Mouse (Mus musculus): ENCODE data around the gene Sgsm3. TPM values are rescaled to one million over a fixed set of nuclear protein-coding genes. Genes with fewer than 3 reads are reported as not detected.

Gene Sgsm3
- total and polyA plus RNA-seq, 2 experiments from 2014 or later, result 67.2 to 78.9 TPM

GRCm38 (mm10) chr15:80936686-80937085, 40.9 kb upstream of the Sgsm3 start:
- no peak overlapping the region for H3K4me2 ChIP-seq (ENCODE audit: low read depth)
- no peak for DNase-seq
- no peak for ATAC-seq
- H3K4me3 ChIP-seq (ENCODE audit: low read depth, low read length), result no peak overlapping the region
- no peak for TF ChIP-seq CTCF (IDR thresholded peaks at IDR 0.05; ENCODE audit: low read depth)
- H3K27me3 ChIP-seq (ENCODE audit: insufficient read depth, low read length), result no peaks in the 10 kb centered on the region
- H3K9ac ChIP-seq, result no peak overlapping the region
- no peaks in the 10 kb centered on the region for H3K4me1 ChIP-seq (ENCODE audit: insufficient read depth)
- H3K36me3 ChIP-seq (ENCODE audit: insufficient read depth), result peaks cover 28% of the 10 kb centered on the region
- H3K9me3 ChIP-seq (ENCODE audit: low read length), result no peaks in the 10 kb centered on the region
- WGBS, result 75% methylated on average over 3 of the region's 3 CpGs
- H3K27ac ChIP-seq (ENCODE audit: low read depth, low read length), result no peak overlapping the region

- 79% methylated on average over 4 of the region's 4 CpGs for WGBS
- no peaks in the 10 kb centered on the region for H3K27me3 ChIP-seq (ENCODE audit: insufficient read depth, low read length)
- ATAC-seq (no peak), DNase-seq (no peak)
- no peak for TF ChIP-seq CTCF (IDR thresholded peaks at IDR 0.05; ENCODE audit: low read depth)
- no peaks in the 10 kb centered on the region for H3K4me1 ChIP-seq (ENCODE audit: insufficient read depth)
- H3K27ac ChIP-seq (ENCODE audit: low read depth, low read length), result no peak overlapping the region
- no peak overlapping the region for H3K9ac ChIP-seq
- no peak overlapping the region for H3K4me3 ChIP-seq (ENCODE audit: low read depth, low read length)
- H3K4me2 ChIP-seq (ENCODE audit: low read depth), result no peak overlapping the region
- no peaks in the 10 kb centered on the region for H3K9me3 ChIP-seq (ENCODE audit: low read length)
- peaks cover 19% of the 10 kb centered on the region for H3K36me3 ChIP-seq (ENCODE audit: insufficient read depth)
These were observed 39.0 kb upstream of the Sgsm3 start for GRCm38 (mm10) chr15:80938615-80939014.

GRCm38 (mm10) chr15:80939401-80939800, 38.2 kb upstream of the Sgsm3 start:
- Histone ChIP-seq H3K4me1 (ENCODE audit: insufficient read depth) (no peaks in the 10 kb centered on the region), H3K4me3 (ENCODE audit: low read depth, low read length) (no peak overlapping the region), H3K9me3 (ENCODE audit: low read length) (no peaks in the 10 kb centered on the region), H3K9ac (no peak overlapping the region), H3K27me3 (ENCODE audit: insufficient read depth, low read length) (no peaks in the 10 kb centered on the region), H3K4me2 (ENCODE audit: low read depth) (no peak overlapping the region), H3K36me3 (ENCODE audit: insufficient read depth) (peaks cover 12% of the 10 kb centered on the region; the same call in 1 of the 2 replicates), H3K27ac (ENCODE audit: low read depth, low read length) (no peak overlapping the region)
- WGBS, result 88% methylated on average over 5 of the region's 5 CpGs
- DNase-seq (no peak), ATAC-seq (no peak)
- TF ChIP-seq CTCF (IDR thresholded peaks at IDR 0.05; ENCODE audit: low read depth), result no peak

- no peak overlapping the region for H3K4me3 ChIP-seq (ENCODE audit: low read depth, low read length)
- ATAC-seq, result no peak
These were observed 36.0 kb upstream of the Sgsm3 start for GRCm38 (mm10) chr15:80941468-80942040.

GRCm38 (mm10) chr15:80945851-80946250, 31.7 kb upstream of the Sgsm3 start:
- TF ChIP-seq CTCF (IDR thresholded peaks at IDR 0.05; ENCODE audit: low read depth), result peak; percentile 56
- no peak overlapping the region for H3K4me2 ChIP-seq (ENCODE audit: low read depth)
- H3K4me3 ChIP-seq (ENCODE audit: low read depth, low read length), result no peak overlapping the region
- WGBS, result 65% methylated on average over 3 of the region's 3 CpGs
- DNase-seq (peak; percentile 49), ATAC-seq (no peak)
- no peaks in the 10 kb centered on the region for H3K27me3 ChIP-seq (ENCODE audit: insufficient read depth, low read length)
- no peaks in the 10 kb centered on the region for H3K36me3 ChIP-seq (ENCODE audit: insufficient read depth)
- no peak overlapping the region for H3K9ac ChIP-seq
- H3K27ac ChIP-seq (ENCODE audit: low read depth, low read length), result no peak overlapping the region
- peaks cover 4% of the 10 kb centered on the region; the same call in 1 of the 2 replicates for H3K4me1 ChIP-seq (ENCODE audit: insufficient read depth)
- H3K9me3 ChIP-seq (ENCODE audit: low read length), result no peaks in the 10 kb centered on the region

More at GRCm38 (mm10) chr15:80941468-80942040, 36.0 kb upstream of the Sgsm3 start:
- WGBS, result 79% methylated on average over 6 of the region's 6 CpGs
- Histone ChIP-seq H3K36me3 (ENCODE audit: insufficient read depth) (no peaks in the 10 kb centered on the region), H3K4me1 (ENCODE audit: insufficient read depth) (no peaks in the 10 kb centered on the region), H3K27me3 (ENCODE audit: insufficient read depth, low read length) (no peaks in the 10 kb centered on the region), H3K27ac (ENCODE audit: low read depth, low read length) (no peak overlapping the region), H3K4me2 (ENCODE audit: low read depth) (no peak overlapping the region), H3K9ac (no peak overlapping the region), H3K9me3 (ENCODE audit: low read length) (no peaks in the 10 kb centered on the region)
- TF ChIP-seq CTCF (IDR thresholded peaks at IDR 0.05; ENCODE audit: low read depth), result no peak
- no peak for DNase-seq

GRCm38 (mm10) chr15:80948145-80949135, 29.1 kb upstream of the Sgsm3 start, which contains the start of gene Adsl:
TSS of gene Adsl (plus strand) at chr15:80948490.
- Histone ChIP-seq H3K36me3 (ENCODE audit: insufficient read depth) (peaks cover 14% of the 10 kb centered on the region), H3K4me3 (ENCODE audit: low read depth, low read length) (peak within 1 kb of the TSS; percentile 86), H3K27ac (ENCODE audit: low read depth, low read length) (peak within 1 kb of the TSS; percentile 50; the same call in 1 of the 2 replicates), H3K9ac (peak within 1 kb of the TSS; percentile 63), H3K4me2 (ENCODE audit: low read depth) (peak within 1 kb of the TSS; percentile 68), H3K27me3 (ENCODE audit: insufficient read depth, low read length) (no peaks in the 10 kb centered on the region), H3K9me3 (ENCODE audit: low read length) (no peaks in the 10 kb centered on the region), H3K4me1 (ENCODE audit: insufficient read depth) (peaks cover 4% of the 10 kb centered on the region; the same call in 1 of the 2 replicates)
- under 1% methylated on average over 63 of the region's 63 CpGs for WGBS
- peak; percentile 97 for ATAC-seq
- TF ChIP-seq CTCF (IDR thresholded peaks at IDR 0.05; ENCODE audit: low read depth), result peak; percentile 96
- peak; percentile 93 for DNase-seq

- Histone ChIP-seq H3K4me1 (ENCODE audit: insufficient read depth) (peaks cover 4% of the 10 kb centered on the region; the same call in 1 of the 2 replicates), H3K4me3 (ENCODE audit: low read depth, low read length) (no peak overlapping the region), H3K27ac (ENCODE audit: low read depth, low read length) (no peak overlapping the region), H3K9me3 (ENCODE audit: low read length) (no peaks in the 10 kb centered on the region), H3K36me3 (ENCODE audit: insufficient read depth) (peaks cover 23% of the 10 kb centered on the region), H3K27me3 (ENCODE audit: insufficient read depth, low read length) (no peaks in the 10 kb centered on the region), H3K4me2 (ENCODE audit: low read depth) (peak overlapping the region; percentile 68), H3K9ac (no peak overlapping the region)
- DNase-seq (no peak), ATAC-seq (no peak)
- 59% methylated on average over 4 of the region's 4 CpGs for WGBS
- no peak for TF ChIP-seq CTCF (IDR thresholded peaks at IDR 0.05; ENCODE audit: low read depth)
These were observed 28.1 kb upstream of the Sgsm3 start for GRCm38 (mm10) chr15:80949431-80949830.
